Mouse (Mus musculus) gastrocnemius, postnatal 14 days (tissue): Measurements from ENCODE around the gene Cebpg. TPM values are rescaled to one million over a fixed set of nuclear protein-coding genes. Genes with fewer than 3 reads are reported as not detected.

Experiments
- DNase-seq: peaks from one replicate; pipeline ENCODE4 v3.0.0; 2021; ENCODE audit warnings: mixed read lengths
- intact Hi-C: fragments of 180-260 bp; cut with DNase I; formaldehyde crosslinking; loops from one replicate; pipeline ENCODE4 v1.15.1; 2025; ENCODE audit warnings: low total_unique reads
- microRNA-seq, 2 experiments: library from miRNA; unstranded; fragments of <30 nt; microRNA quantifications; one replicate each; pipeline ENCODE4 v1.2.0; 2021
- total RNA-seq, 2 experiments: library from RNA; stranded (reverse); gene quantifications; 2 replicates each; pipeline ENCODE4 v1.2.3; 2021

Gene Cebpg
- total RNA-seq, 2 experiments from 2014 or later: 24.5 to 30.4 TPM

GRCm38 (mm10) chr7:35029228-35029627, 27.1 kb downstream of the Cebpg start:
- no peak for DNase-seq
- intact Hi-C loops: loop anchor here (5.0 to 10.0 kb wide), 3 partner anchors 88 to 354 kb away; partner anchors contain the start of gene Cebpa

GRCm38 (mm10) chr7:35028559-35028958, 27.8 kb downstream of the Cebpg start:
- intact Hi-C loops: loop anchor here (5.0 to 10.0 kb wide), 3 partner anchors 89 to 354 kb away; partner anchors contain the start of gene Cebpa
- DNase-seq: no peak

GRCm38 (mm10) chr7:35027801-35028420, 28.5 kb downstream of the Cebpg start:
- no peak for DNase-seq

GRCm38 (mm10) chr7:35026838-35027291, 29.5 kb downstream of the Cebpg start:
- intact Hi-C loops: loop anchor here (1.0 to 10.0 kb wide), 5 partner anchors 24 to 352 kb away; partner anchors contain the start of gene Cebpa
- DNase-seq: peak; percentile 44

More at GRCm38 (mm10) chr7:35027801-35028420, 28.5 kb downstream of the Cebpg start:
- intact Hi-C loops: loop anchor here (2.0 to 10.0 kb wide), 4 partner anchors 89 to 353 kb away; partner anchors contain the start of gene Cebpa

- intact Hi-C loops: loop anchor here (1.0 to 10.0 kb wide), 5 partner anchors 25 to 351 kb away; partner anchors contain the start of gene Cebpa
- DNase-seq: no peak
These were observed 30.1 kb downstream of the Cebpg start for GRCm38 (mm10) chr7:35026276-35026630.

GRCm38 (mm10) chr7:35025409-35026275, 30.7 kb downstream of the Cebpg start:
- peak; percentile 73 for DNase-seq
- intact Hi-C loops: loop anchor here (1.0 to 10.0 kb wide), 5 partner anchors 26 to 351 kb away; partner anchors contain the start of gene Cebpa

- intact Hi-C loops: loop anchor here (10.0 kb wide), 2 partner anchors 240 to 350 kb away; no protein-coding TSS in a partner anchor
- DNase-seq: no peak
These were observed 31.9 kb downstream of the Cebpg start for GRCm38 (mm10) chr7:35024426-35024825.

GRCm38 (mm10) chr7:35023251-35023650, 33.1 kb downstream of the Cebpg start:
- intact Hi-C loops: loop anchor here (10.0 kb wide), 2 partner anchors 242 to 348 kb away; no protein-coding TSS in a partner anchor
- no peak for DNase-seq

- intact Hi-C loops: loop anchor here (10.0 kb wide), 2 partner anchors 243 to 347 kb away; no protein-coding TSS in a partner anchor
- no peak for DNase-seq
These were observed 35.0 kb downstream of the Cebpg start for GRCm38 (mm10) chr7:35021365-35021764.

- no peak for DNase-seq
- intact Hi-C loops: no loop called here
These were observed 41.1 kb downstream of the Cebpg start for GRCm38 (mm10) chr7:35015252-35015651.

GRCm38 (mm10) chr7:35013228-35013627, 43.1 kb downstream of the Cebpg start:
- intact Hi-C loops: no loop called here
- DNase-seq: no peak

GRCm38 (mm10) chr7:35006661-35007060, 49.7 kb downstream of the Cebpg start:
- no peak for DNase-seq
- intact Hi-C loops: no loop called here

- DNase-seq: no peak
- intact Hi-C loops: no loop called here
These were observed 53.1 kb downstream of the Cebpg start for GRCm38 (mm10) chr7:35003171-35003737.

- intact Hi-C loops: no loop called here
These were observed 55.5 kb downstream of the Cebpg start for GRCm38 (mm10) chr7:35000839-35001238.

More at GRCm38 (mm10) chr7:35000839-35001238, 55.5 kb downstream of the Cebpg start:
- DNase-seq: peak; percentile 53

Small RNAs within 50 kb of the gene (microRNA-seq; reads per million reads assigned to microRNA genes)
- 0 reads per million in 2 experiments for gene Gm25033

Other genes starting within 250 kb of the Cebpg start
- gene Chst8, start 243.9 kb downstream of the Cebpg start, total RNA-seq: under 1 TPM; 0.13 to 0.66 TPM
- 10 to 100 TPM; 25.4 to 27.0 TPM for gene Pepd, start 144.2 kb downstream of the Cebpg start, total RNA-seq
- gene Cebpa, start 62.7 kb upstream of the Cebpg start, total RNA-seq: 1 to 10 TPM; 3.9 to 4.1 TPM
- gene Slc7a10, start 129.8 kb upstream of the Cebpg start, total RNA-seq: 1 to 10 TPM in 1 of 2 experiments, under 1 TPM in 1; 0.84 to 1.3 TPM
- gene Lrp3, start 158.9 kb upstream of the Cebpg start, total RNA-seq: 1 to 10 TPM; 9.1 to 9.8 TPM